Mouse (Mus musculus): ENCODE measurements around the gene Zkscan16. TPM values are rescaled to one million over a fixed set of nuclear protein-coding genes. Genes with fewer than 3 reads are reported as not detected.

Gene Zkscan16
- total RNA-seq, 2 experiments from 2014 or later, result 0.15 to 0.39 TPM

- no peak for DNase-seq
Observed at GRCm38 (mm10) chr4:58935846-58936245, 7.6 kb upstream of the Zkscan16 start.

GRCm38 (mm10) chr4:58941638-58942037 is 1.8 kb upstream of the Zkscan16 start:
- no peak for DNase-seq

- DNase-seq, result no peak
Observed at GRCm38 (mm10) chr4:58942942-58943341, 486 bp upstream of the Zkscan16 start.

- DNase-seq, result no peak
Observed at GRCm38 (mm10) chr4:58944206-58944553, 752 bp downstream of the Zkscan16 start.

GRCm38 (mm10) chr4:58944695-58945094 is 1.3 kb downstream of the Zkscan16 start:
- no peak for DNase-seq

- no peak for DNase-seq
Observed at GRCm38 (mm10) chr4:58948391-58948790, 5.0 kb downstream of the Zkscan16 start.

GRCm38 (mm10) chr4:58952630-58953029 is 9.2 kb downstream of the Zkscan16 start:
- DNase-seq, result no peak

GRCm38 (mm10) chr4:58961719-58962118 is 18.3 kb downstream of the Zkscan16 start:
- DNase-seq, result no peak

GRCm38 (mm10) chr4:58963271-58963670 is 19.8 kb downstream of the Zkscan16 start:
- no peak for DNase-seq

- DNase-seq, result peak in 1 of 2 experiments; percentile 13
Observed at GRCm38 (mm10) chr4:58965136-58965535, 21.7 kb downstream of the Zkscan16 start.

- DNase-seq, result no peak
Observed at GRCm38 (mm10) chr4:58970678-58971077, 27.2 kb downstream of the Zkscan16 start.

- DNase-seq, result no peak
Observed at GRCm38 (mm10) chr4:58975711-58976110, 32.3 kb downstream of the Zkscan16 start.

GRCm38 (mm10) chr4:58981421-58981820 is 38.0 kb downstream of the Zkscan16 start:
- DNase-seq, result no peak

- no peak for DNase-seq
Observed at GRCm38 (mm10) chr4:58982806-58983205, 39.4 kb downstream of the Zkscan16 start.

GRCm38 (mm10) chr4:58985157-58985648 is 41.8 kb downstream of the Zkscan16 start:
- peak; percentile 60 to 90 for DNase-seq

GRCm38 (mm10) chr4:58986540-58987190 is 43.2 kb downstream of the Zkscan16 start, which contains the start of gene Ptgr1:
Gene Ptgr1, minus strand, starts transcription at chr4:58987119.
- peak; percentile 87 to 89 for DNase-seq

GRCm38 (mm10) chr4:58989303-58989898 is 46.0 kb downstream of the Zkscan16 start:
- DNase-seq, result no peak

- DNase-seq, result no peak
Observed at GRCm38 (mm10) chr4:58990609-58991434, 47.4 kb downstream of the Zkscan16 start.

- no peak for DNase-seq
Observed at GRCm38 (mm10) chr4:58992195-58992594, 48.8 kb downstream of the Zkscan16 start.

- DNase-seq, result no peak
Observed at GRCm38 (mm10) chr4:58994762-58995161, 51.3 kb downstream of the Zkscan16 start, which contains the start of gene Dnajc25. Gene Dnajc25, plus strand, starts transcription at chr4:58995062.

GRCm38 (mm10) chr4:58995251-58995693 is 51.8 kb downstream of the Zkscan16 start:
- no peak for DNase-seq

- DNase-seq, result no peak
Observed at GRCm38 (mm10) chr4:58997081-58997480, 53.7 kb downstream of the Zkscan16 start.

GRCm38 (mm10) chr4:58998688-58999087 is 55.3 kb downstream of the Zkscan16 start:
- no peak for DNase-seq

Measured in heart, adult 18-20 months (tissue).